Mouse (Mus musculus) lung, postnatal 0 days (tissue): ENCODE measurements at regions not wholly inside any gene's neighbourhood (a gene's known extent, or its start where the extent isn't known, plus 50 kb on each side); places are given as distances from the start of the nearest gene placed in this dataset.
A peak's percentile ranks its signal among the peaks of the same experiment; 100 is the strongest.

ENCODE experiments used
- ATAC-seq: fragments of 200-750 bp; cut with Nextera tagmentation; 2 replicates; pipeline ENCODE4 v1.8.0; 2017; ENCODE audit warnings: moderate library complexity
- DNase-seq: peaks from one replicate; pipeline ENCODE4 v3.0.0-alpha.2; 2016; ENCODE audit warnings: low spot score
- H3K27ac ChIP-seq: fragments of 300-500 bp; sonication (generic); 2 replicates; pipeline ENCODE4 v1.5.1; 2014; ENCODE audit warnings: antibody characterized with exemption, mild to moderate bottlenecking, low read length, mixed read lengths
- H3K27me3 ChIP-seq: fragments of 300-500 bp; sonication (generic); replicated peaks from 2 replicates; pipeline ENCODE4 v1.6.1; 2014; ENCODE audit warnings: low read length, mixed read lengths; ENCODE audit not compliant: insufficient read depth
- H3K36me3 ChIP-seq: fragments of 300-500 bp; sonication (generic); 2 replicates; pipeline ENCODE4 v1.6.1; 2014; ENCODE audit warnings: low read length, mixed read lengths; ENCODE audit not compliant: insufficient read depth
- H3K4me1 ChIP-seq: fragments of 300-500 bp; sonication (generic); 2 replicates; pipeline ENCODE4 v1.6.1; 2014; ENCODE audit warnings: antibody characterized with exemption, low read depth, low read length, mixed read lengths; ENCODE audit not compliant: insufficient read depth
- H3K4me2 ChIP-seq: fragments of 300-500 bp; sonication (generic); replicated peaks from 2 replicates; pipeline ENCODE4 v1.6.1; 2014; ENCODE audit warnings: low read depth, mild to moderate bottlenecking, low read length, moderate library complexity, mixed read lengths
- H3K4me3 ChIP-seq: fragments of 300-500 bp; sonication (generic); 2 replicates; pipeline ENCODE4 v1.5.1; 2014; ENCODE audit warnings: low read depth, low read length
- H3K9ac ChIP-seq: fragments of 300-500 bp; sonication (generic); replicated peaks from 2 replicates; pipeline ENCODE4 v1.6.1; 2014; ENCODE audit warnings: low read depth, mild to moderate bottlenecking
- H3K9me3 ChIP-seq: fragments of 300-500 bp; sonication (generic); 2 replicates; pipeline ENCODE4 v1.6.1; 2016; ENCODE audit warnings: low read length, mixed read lengths
- CTCF ChIP-seq: IDR thresholded peaks from 2 replicates; pipeline ENCODE4 v1.5.1; 2016; ENCODE audit warnings: antibody characterized with exemption, mild to moderate bottlenecking
- EP300 ChIP-seq: IDR thresholded peaks from 2 replicates; pipeline ENCODE4 v1.6.1; 2016; ENCODE audit warnings: antibody characterized with exemption, mild to moderate bottlenecking, control low read depth
- WGBS: fragments of 180-500 bp; shearing (Covaris S2); extraction: QIAGEN DNeasy Blood & Tissue Kit; methylation state at CpG from one replicate; pipeline ENCODE4 v1.1.7; 2014; 5-methylcytosine and 5-hydroxymethylcytosine counted together

- H3K27ac ChIP-seq, result no peak overlapping the region
- no peak overlapping the region for H3K4me3 ChIP-seq
- 17% methylated on average over 1 of the region's 1 CpGs for WGBS
- H3K4me2 ChIP-seq, result no peak overlapping the region
- TF ChIP-seq CTCF (no peak), EP300 (no peak)
- no peak overlapping the region for H3K9ac ChIP-seq
- no peaks in the 10 kb centered on the region for H3K4me1 ChIP-seq
- no peaks in the 10 kb centered on the region for H3K27me3 ChIP-seq
- ATAC-seq, result no peak
- no peak for DNase-seq
- no peaks in the 10 kb centered on the region for H3K36me3 ChIP-seq
- H3K9me3 ChIP-seq, result no peaks in the 10 kb centered on the region
Observed at GRCm38 (mm10) chr3:105152158-105152541, 85.5 kb downstream of the 4930564D02Rik start.

GRCm38 (mm10) chr3:105158376-105158775, 91.7 kb downstream of the 4930564D02Rik start:
- Histone ChIP-seq H3K9ac (no peak overlapping the region), H3K4me1 (no peaks in the 10 kb centered on the region), H3K27me3 (no peaks in the 10 kb centered on the region), H3K4me3 (no peak overlapping the region), H3K9me3 (no peaks in the 10 kb centered on the region), H3K4me2 (no peak overlapping the region), H3K36me3 (no peaks in the 10 kb centered on the region), H3K27ac (no peak overlapping the region)
- DNase-seq, result no peak
- no peak for ATAC-seq
- WGBS, result 54% methylated on average over 2 of the region's 2 CpGs
- TF ChIP-seq EP300 (no peak), CTCF (no peak)

- no peak overlapping the region for H3K27ac ChIP-seq
- peak; percentile 44; the same call in 1 of the 2 replicates for ATAC-seq
- peak; percentile 80 for TF ChIP-seq CTCF
- TF ChIP-seq EP300, result no peak
- H3K4me2 ChIP-seq, result no peak overlapping the region
- peak; percentile 66 for DNase-seq
- H3K9me3 ChIP-seq, result no peaks in the 10 kb centered on the region
- H3K4me1 ChIP-seq, result no peaks in the 10 kb centered on the region
- no peaks in the 10 kb centered on the region for H3K36me3 ChIP-seq
- no peaks in the 10 kb centered on the region for H3K27me3 ChIP-seq
- H3K9ac ChIP-seq, result no peak overlapping the region
- no peak overlapping the region for H3K4me3 ChIP-seq
- WGBS, result 27% methylated on average over 2 of the region's 2 CpGs
Observed at GRCm38 (mm10) chr3:105165355-105165754, 98.7 kb downstream of the 4930564D02Rik start.

GRCm38 (mm10) chr3:105169117-105169516, 102.5 kb downstream of the 4930564D02Rik start:
- Histone ChIP-seq H3K27ac (no peak overlapping the region), H3K27me3 (no peaks in the 10 kb centered on the region), H3K36me3 (no peaks in the 10 kb centered on the region), H3K9me3 (no peaks in the 10 kb centered on the region), H3K9ac (no peak overlapping the region), H3K4me2 (no peak overlapping the region), H3K4me1 (no peaks in the 10 kb centered on the region), H3K4me3 (no peak overlapping the region)
- 46% methylated on average over 4 of the region's 4 CpGs for WGBS
- TF ChIP-seq CTCF, result no peak
- TF ChIP-seq EP300, result no peak
- DNase-seq (no peak), ATAC-seq (no peak; the same call in 1 of the 2 replicates)

- Histone ChIP-seq H3K4me2 (no peak overlapping the region), H3K4me3 (no peak overlapping the region), H3K27me3 (no peaks in the 10 kb centered on the region), H3K9ac (no peak overlapping the region), H3K9me3 (no peaks in the 10 kb centered on the region), H3K4me1 (no peaks in the 10 kb centered on the region), H3K36me3 (no peaks in the 10 kb centered on the region), H3K27ac (no peak overlapping the region)
- 80% methylated on average over 5 of the region's 5 CpGs for WGBS
- DNase-seq, result no peak
- no peak for ATAC-seq
- TF ChIP-seq CTCF, result no peak
- no peak for TF ChIP-seq EP300
Observed at GRCm38 (mm10) chr3:105171527-105171926, 104.9 kb downstream of the 4930564D02Rik start.

- WGBS, result 71% methylated on average over 1 of the region's 1 CpGs
- Histone ChIP-seq H3K9ac (no peak overlapping the region), H3K4me1 (no peaks in the 10 kb centered on the region), H3K27ac (no peak overlapping the region), H3K9me3 (no peaks in the 10 kb centered on the region), H3K36me3 (no peaks in the 10 kb centered on the region), H3K4me2 (no peak overlapping the region), H3K4me3 (no peak overlapping the region), H3K27me3 (no peaks in the 10 kb centered on the region)
- TF ChIP-seq CTCF (no peak), EP300 (no peak)
- DNase-seq (no peak), ATAC-seq (no peak)
Observed at GRCm38 (mm10) chr3:105172054-105172453, 105.4 kb downstream of the 4930564D02Rik start.

GRCm38 (mm10) chr3:105191303-105191702, 124.7 kb downstream of the 4930564D02Rik start:
- WGBS, result 78% methylated on average over 7 of the region's 7 CpGs
- no peak for ATAC-seq
- Histone ChIP-seq H3K4me3 (no peak overlapping the region), H3K4me2 (no peak overlapping the region), H3K9ac (no peak overlapping the region), H3K4me1 (no peaks in the 10 kb centered on the region), H3K36me3 (no peaks in the 10 kb centered on the region), H3K27ac (no peak overlapping the region), H3K27me3 (no peaks in the 10 kb centered on the region), H3K9me3 (no peaks in the 10 kb centered on the region)
- DNase-seq, result no peak
- no peak for TF ChIP-seq EP300
- TF ChIP-seq CTCF, result no peak
